Mouse (Mus musculus) retina, postnatal 7 days (tissue): ENCODE data around the gene Rpl24.

Source experiments
- DNase-seq: peaks from one replicate; pipeline ENCODE4 v3.0.0-alpha.2; 2012; ENCODE audit warnings: low read depth, low spot score

Rpl24 gene

GRCm38 (mm10) chr16:55971735-55972615 lies 5.9 kb downstream of the Rpl24 start:
- no peak for DNase-seq

DNA sequence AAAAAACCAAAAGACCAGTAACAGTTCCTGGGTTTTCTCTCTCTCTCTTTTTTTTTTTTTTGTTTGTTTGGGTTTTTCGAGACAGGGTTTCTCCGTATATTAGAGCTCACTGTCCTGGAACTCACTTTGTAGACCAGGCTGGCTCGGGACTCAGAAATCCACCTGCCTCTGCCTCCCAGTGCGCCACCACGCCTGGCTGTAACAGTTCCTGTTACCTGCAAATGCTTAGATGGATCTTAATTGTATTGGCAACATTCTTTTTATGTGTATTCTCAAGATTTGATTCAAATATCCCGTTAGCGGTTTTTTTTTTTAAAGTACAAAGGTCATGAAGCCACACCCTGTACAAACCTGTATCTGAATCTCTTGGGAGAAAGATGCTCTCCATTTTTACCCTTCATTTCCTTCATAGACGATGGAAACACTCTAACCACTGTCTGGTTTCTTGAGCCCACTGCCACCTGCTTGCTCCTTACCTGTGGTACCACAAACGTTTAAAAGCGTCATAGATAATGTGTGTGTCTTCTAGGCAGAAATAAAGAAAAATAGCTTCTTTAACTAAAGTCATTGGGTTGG lies 6.6 kb downstream of the Rpl24 start:
- no peak for DNase-seq

DNA sequence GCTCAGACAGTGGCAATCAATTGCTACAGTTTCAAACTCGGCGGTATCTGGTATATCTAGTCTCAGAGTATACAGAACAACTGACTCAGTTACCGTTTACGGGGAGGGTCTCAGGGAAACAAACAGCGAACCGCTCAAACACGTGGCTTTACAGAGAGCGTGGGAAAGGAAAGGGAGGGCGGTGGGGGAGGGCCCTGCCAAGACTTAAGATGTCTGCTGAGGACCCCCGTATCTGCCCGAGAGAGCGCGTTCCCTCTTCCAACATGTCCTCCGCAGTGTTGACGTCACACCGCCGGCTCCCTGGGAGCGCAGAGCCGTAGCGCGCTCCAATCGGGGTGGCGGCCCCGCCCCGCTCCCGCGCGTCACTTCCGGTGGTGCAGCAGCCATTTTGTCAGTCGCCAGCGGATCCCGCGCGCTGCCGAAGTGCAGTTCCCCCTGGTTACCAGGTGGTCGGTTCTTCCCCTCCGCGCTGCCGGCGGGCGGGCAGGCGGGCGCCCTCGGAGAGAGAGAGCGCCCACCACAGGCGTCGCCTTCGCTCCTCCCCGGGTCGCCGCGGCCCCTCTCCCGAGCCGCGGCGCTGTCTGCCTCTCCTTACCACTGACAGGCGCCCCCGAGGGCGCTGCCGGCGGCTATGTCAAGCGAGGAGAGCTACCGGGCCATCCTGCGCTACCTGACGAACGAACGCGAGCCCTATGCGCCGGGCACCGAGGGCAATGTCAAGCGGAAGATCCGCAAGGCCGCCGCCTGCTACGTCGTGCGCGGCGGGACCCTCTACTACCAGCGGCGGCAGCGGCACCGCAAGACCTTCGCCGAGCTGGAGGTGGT lies 7.6 kb downstream of the Rpl24 start, which contains the start of gene Zbtb11:
Gene Zbtb11 (plus strand): TSS at position 453 of the 825 bp plus-strand sequence.
- DNase-seq, result peak; percentile 99

DNA sequence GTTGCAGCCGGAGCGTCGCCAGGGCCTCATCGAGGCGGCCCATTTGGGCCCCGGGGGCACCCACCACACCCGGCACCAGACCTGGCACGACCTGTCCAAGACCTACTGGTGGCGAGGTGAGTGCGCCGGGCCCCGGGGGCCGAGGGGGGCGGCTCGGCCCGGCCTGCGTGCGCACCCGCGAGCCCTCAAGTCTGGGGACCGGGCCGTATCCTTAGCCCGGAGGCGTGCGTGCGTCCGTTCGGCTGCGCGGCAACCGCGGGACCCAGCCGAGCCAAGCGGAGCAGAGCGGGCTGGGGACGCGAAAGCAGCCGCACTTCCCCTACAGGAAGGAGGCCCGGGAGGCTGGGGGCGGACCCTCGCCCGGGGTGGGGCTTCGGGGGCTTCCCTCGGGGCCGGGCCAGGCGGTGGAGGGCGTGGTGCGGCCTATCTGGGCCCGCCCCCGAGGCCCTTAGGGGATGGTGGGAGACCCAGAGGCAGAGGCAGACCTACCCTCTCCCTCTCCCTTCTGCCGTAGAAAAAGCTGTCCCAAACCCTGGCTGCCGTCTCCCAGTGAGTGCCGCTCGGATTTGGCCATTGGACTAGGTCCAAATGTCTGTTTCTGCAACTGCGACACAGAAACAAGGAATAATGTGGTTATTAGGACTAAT lies 8.3 kb downstream of the Rpl24 start:
- DNase-seq, result peak; percentile 72

DNA sequence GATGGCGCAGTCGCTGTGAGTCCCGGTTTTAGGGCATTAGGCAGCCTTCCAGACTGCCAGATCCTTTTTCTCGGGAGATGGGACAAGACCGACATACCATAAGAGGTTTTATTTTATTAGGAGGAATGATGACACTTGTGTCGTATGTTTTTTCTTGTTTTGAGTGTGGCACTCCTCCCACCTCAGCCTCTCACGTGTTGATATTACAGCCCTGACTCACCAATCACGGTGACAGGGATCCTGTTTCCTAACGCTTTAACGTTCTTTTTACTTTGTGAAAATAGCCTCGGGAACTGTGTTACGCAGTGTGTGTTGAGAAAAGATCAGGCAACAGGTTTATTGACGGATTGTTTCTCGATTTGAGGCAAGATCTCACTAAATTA lies 8.8 kb downstream of the Rpl24 start:
- no peak for DNase-seq

DNA sequence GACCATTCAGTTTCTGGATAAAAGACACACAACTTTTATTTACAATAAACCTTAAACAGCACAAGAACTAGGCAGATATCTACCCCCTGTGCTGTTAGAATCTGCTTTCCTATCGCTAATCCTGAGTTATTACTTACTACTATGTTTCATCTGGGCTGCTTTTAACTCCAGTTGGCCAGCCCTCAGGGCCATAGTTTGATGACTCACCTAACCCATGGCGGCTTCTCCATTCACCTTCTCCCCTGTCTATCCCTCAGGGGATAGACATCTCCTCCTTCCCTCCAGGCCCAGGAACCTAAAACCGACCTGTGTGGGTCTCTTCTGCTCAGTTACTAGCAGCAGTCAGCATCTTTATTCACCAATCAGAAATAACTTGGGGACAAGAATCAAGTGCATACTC lies 19.9 kb downstream of the Rpl24 start:
- DNase-seq, result no peak

- no peak for DNase-seq
These were observed 24.2 kb downstream of the Rpl24 start for GRCm38 (mm10) chr16:55990311-55990710.

GRCm38 (mm10) chr16:55994235-55994634 lies 28.2 kb downstream of the Rpl24 start:
- DNase-seq, result no peak

- no peak for DNase-seq
These were observed 40.7 kb downstream of the Rpl24 start for GRCm38 (mm10) chr16:56006798-56007197.

- DNase-seq, result no peak
These were observed 42.8 kb downstream of the Rpl24 start for GRCm38 (mm10) chr16:56008862-56009261.

- no peak for DNase-seq
These were observed 47.0 kb downstream of the Rpl24 start for GRCm38 (mm10) chr16:56012789-56013743.

DNA sequence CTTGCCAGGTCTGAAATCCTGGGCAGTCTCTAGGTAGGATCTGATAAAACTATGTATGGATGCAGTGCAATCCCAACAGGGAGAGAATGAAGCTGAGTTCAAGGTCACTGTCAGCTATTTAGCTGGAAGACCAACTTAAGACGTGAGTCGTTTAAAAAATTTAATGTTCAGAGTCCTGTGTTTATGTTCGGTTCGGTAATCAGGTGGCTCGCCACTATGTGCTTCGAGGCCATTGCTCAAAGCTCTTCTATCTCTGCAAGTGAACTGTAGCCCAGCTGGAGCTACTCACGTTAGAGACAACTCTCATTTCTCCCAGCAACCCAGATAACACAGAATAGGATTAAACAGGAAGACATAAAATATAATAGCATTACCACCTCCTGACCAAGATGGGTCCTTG lies 48.0 kb downstream of the Rpl24 start:
- DNase-seq, result no peak

DNA sequence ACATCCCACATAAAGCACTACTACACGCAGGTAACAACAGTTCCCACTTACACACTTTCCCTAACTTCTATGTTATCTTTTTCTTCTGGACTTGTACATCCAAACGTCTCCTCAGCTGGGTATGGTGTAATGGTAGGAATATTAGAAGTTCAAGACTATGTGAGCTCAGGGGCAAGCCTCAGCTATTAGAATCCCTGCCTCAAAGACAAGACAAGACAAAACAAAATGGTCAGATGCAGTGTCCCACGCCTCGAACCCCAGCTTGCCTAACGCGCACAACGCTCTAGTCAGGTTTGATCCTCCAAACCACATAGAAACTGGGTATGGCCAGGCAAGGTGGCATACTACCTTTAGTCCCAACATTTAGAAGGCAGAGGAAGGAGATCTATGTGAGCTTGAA lies 53.6 kb downstream of the Rpl24 start:
- DNase-seq, result no peak
